Mouse (Mus musculus): ENCODE measurements around the gene Nckipsd.

Gene Nckipsd

DNA sequence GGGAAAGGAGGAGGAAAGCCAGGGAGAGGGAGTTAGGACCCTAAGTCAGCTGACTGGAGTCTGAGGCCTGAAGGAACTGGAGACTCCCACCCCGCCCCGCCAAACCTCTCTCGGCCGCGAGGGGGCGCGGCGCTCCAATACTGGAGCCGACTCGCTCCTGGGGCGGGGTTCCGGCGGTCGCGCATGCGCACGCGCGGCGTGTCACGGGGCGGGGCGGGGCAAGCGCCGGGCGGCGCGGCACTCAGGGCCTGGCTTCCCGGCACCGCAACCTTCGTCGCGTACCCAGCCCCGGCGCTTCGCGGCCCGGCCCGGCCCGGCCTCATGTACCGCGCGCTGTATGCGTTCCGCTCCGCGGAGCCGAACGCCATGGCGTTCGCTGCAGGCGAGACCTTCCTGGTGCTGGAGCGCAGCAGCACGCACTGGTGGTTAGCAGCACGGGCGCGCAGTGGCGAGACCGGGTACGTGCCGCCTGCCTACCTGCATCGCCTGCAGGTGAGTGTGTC, at the start of gene Nckipsd:
Gene Nckipsd (plus strand): TSS at position 206 of the 503 bp plus-strand sequence.
- in situ Hi-C loops (cut with MboI, MseI): loop anchor here in 1 of 2 experiments (5.0 kb wide), 1 partner anchor 1499 kb away; the partner anchor contains the start of gene Elp6

DNA sequence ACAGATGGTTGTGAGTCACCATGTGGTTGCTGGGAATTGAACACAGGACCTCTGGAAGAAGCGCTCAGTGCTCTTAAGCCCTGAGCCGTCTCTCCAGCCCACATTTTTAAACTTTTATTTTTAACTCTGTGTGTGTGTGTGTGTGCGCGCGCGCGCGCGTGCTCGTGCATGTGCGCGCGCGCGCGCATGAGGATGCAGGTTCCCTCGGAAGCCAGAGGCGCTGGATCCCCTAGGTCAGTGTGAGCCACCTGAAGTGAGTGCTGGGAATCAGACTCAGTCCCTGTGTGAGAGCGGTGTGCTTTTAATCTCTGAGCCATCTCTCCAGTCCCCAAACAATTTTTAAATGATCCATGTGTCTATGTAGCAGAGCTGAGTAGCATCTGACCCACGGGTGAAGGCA, 49.0 kb upstream of the Nckipsd start:
- in situ Hi-C loops (cut with MboI, MseI): loop anchor here (5.0 kb wide), 3 partner anchors 53 to 173 kb away; no protein-coding TSS in a partner anchor

DNA sequence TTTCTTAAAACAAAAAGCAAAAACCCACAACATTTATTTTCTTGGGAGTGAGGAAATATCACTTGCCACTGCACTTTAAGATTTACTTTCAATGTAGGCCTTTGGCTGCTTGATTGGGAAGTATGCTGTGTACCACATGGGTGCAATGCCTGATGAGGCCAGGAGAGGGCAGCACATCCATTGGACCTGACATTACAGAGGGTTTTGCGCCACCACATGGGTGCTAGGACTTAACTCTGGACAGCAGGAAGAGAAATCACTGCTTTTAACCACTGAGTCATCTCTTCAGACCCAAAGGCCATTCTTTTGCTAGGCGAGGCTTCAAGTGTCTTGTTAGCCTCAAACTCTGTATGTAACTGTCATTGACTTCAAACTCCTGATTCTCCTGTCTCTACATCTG, 48.4 kb upstream of the Nckipsd start:
- in situ Hi-C loops (cut with MboI, MseI): loop anchor here (5.0 kb wide), 3 partner anchors 52 to 172 kb away; no protein-coding TSS in a partner anchor

DNA sequence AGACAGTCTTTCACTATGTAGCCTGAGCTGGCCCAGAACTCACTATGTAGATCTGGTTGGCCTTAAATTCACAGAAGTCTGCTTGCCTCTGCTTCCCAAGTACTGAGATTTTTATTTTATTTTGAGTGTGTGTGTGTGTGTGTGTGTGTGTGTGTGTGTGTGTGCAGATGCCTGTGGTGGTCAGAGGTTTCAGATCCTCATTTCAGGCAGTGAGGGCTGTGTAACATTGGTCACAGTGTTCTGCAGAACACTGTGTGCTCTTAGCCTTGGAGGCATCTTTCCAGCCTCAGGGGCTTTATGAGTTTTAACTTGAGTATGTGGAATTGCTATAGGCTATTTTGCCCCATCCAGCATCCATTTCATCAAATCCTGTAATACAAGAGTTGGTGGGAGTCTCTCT, 46.6 kb upstream of the Nckipsd start:
- in situ Hi-C loops (cut with MboI, MseI): no loop called here

DNA sequence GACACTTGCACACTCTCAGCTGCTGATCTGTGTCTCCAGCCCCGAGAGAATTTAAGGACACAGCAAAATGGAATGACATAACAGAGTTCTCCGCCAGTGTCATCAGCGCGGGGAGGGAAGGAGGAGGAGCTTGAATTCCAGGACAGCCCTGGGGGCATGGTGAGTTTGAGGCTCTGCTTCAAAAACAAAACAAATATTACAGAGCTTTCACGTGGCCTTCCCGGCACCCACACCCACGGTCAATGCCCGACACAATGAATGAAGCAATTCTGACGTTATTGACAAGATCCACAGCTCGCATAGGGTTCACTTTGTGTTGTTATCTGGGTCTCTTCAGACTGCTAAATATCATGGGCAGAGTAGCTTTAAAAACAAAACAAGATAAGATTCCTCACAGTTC, 43.2 kb upstream of the Nckipsd start:
- in situ Hi-C loops (cut with MboI, MseI): no loop called here

DNA sequence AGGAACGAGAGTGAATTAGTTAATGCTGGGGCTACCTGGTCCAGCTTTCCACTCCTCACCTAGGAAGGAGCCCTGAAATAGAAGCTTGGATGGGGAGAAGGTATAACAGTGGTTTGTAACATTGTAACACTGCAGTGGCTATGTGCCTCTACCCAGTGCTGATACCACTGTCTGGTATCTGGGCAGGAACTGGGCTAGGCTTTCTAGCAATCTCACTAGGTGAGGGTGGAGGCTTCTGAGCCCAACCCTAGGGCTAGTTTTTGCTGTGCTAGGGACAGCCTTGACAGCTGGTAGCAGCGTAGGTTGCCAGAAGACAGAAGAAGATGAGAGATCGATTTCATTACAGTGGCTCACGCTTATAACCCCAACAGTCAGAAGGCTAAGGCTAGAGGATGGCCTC, 31.6 kb upstream of the Nckipsd start:
- in situ Hi-C loops (cut with MboI, MseI): no loop called here

DNA sequence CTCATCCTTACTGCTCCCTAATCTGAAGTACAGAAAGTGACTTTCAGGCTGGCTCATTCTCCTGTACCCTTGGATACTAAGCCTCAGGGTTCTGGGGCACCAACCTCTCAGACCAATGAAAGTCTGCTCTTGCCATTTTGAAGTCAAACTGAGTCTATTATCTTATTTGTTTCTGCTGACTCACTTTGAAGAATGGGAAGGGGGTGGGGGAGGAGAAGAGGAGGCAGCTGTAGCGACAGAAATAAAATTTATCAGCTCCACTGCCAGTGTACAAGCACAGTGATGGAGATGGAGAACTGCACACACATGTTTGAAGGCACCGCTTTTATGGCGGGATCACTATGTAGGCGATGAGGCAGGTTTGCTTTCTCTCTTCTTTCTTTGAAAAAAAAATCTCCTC, 30.9 kb upstream of the Nckipsd start:
- in situ Hi-C loops (cut with MboI, MseI): no loop called here

DNA sequence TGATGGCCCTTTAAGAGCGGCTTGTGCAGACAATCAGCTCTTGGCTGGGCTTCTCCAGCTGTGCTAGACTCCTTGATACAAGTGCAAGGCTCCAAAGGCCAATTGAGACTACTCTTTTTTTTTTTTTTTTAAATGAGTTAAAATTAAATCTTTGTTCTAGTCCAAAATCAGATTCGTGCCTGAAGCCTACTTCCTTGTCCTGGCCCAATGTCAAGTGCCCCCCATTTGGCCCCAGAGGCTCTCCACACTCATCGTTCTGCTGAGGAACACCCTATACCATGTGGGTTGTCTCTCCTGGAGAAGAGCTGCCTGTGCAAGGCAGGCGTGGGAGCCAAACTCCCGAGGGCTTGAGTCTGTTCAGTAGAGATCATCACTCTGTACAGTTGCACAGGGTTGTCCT, 27.2 kb upstream of the Nckipsd start:
- in situ Hi-C loops (cut with MboI, MseI): loop anchor here in 1 of 2 experiments (10.0 kb wide), 1 partner anchor 1896 kb away; the partner anchor contains the start of gene Rbm15b

DNA sequence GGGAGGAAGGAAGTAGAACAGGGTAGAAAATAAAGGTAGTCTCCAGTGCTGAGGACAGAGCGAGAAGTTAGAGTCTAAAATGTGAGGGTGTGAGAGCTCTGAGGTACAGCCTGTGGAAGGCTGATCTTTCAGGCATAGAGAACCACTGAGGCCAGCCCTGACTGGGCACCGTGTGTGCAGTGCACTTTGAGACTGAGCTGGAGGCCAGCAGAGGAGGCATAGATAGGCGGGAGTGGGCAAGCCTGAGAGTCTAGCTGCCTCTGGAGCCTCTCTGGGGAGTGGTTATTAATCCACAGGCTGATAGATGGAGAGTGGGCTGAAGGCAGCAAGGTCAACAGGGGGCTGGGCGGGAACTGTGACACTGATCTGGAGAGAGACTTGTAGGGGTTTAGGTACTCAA, 26.3 kb upstream of the Nckipsd start:
- in situ Hi-C loops (cut with MboI, MseI): loop anchor here in 1 of 2 experiments (10.0 kb wide), 1 partner anchor 1897 kb away; the partner anchor contains the start of gene Rbm15b

DNA sequence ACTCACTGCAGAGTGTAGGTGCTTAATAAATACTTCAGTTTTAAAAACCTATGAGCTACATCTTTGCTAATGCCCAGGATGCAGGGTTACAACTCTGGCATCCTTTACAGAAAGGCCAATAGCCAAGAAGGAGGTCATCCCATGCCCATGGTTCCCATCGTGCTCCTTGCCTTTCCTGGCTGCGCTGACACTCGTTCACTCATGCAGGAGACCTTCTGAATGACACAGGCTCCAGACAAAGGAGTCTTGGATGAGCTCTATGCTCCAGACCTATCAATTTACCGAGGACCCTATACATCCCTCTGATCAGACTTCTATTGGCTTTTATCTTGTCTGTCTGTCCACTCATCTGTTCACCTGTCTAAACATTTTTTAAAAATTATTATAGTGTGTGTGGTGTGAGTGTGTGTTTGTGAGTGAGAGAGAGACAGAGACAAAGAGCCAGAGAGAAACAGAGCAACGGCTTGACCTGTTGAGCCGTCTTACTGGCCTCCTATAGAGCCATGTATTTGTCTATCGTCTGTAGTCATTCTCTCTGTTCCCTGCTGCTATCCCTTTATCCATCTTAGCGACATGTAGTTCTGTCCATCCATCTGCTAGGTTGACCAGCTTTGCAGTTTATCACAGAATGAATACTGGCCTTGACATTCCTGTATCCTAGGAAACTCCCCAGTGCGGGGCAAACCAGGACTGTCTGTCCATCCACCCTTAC, 25.2 kb upstream of the Nckipsd start:
- in situ Hi-C loops (cut with MboI, MseI): loop anchor here in 1 of 2 experiments (10.0 kb wide), 1 partner anchor 1898 kb away; the partner anchor contains the start of gene Rbm15b

DNA sequence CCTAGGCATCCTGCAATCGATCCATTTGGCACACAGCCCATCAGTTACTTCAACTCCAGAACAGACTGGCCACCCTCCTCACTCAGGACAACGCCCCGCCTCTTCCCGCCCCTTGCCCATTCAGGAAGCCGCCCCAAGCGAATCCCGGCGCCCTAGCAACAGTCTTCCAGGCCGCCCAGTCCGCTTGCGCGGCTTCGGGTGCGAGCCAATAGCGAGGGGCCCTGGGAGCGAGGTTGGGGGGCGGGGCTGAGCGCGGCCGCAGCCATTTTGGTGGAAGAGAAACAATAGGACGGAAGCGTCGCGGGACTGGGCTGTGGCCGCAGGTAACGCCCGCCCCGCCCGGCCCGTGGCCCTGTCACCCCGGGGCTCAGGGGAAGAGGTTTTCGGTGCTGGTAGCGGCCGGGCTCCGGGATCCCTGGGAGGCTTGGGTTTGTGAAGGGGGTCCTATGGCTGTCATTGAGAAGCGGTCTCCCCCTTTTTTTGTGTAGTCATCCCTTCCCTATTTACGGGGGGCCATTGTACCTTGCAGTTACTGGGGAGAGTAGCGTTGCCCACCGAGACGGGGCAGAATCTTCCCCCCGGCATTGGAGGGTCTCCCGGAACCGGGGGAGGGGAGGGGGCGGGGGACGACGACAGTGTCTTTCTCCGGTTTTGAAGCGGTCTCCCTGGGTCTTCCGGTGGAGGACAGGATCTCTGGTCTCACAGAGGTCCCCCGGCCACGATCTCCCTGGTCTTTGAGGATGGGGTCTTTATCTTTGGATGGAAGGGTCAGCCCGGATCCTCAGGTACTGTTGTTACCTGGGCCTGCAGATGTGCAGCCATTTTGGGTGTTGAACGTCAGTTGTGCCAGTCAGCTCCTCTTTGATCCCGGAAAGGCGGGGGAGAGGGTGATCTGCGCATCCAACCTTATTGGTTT, 24.4 kb upstream of the Nckipsd start, which contains the start of gene Ip6k2:
Gene Ip6k2 (plus strand): TSS at position 249 of the 916 bp plus-strand sequence.
- in situ Hi-C loops (cut with MboI, MseI): loop anchor here in 1 of 2 experiments (10.0 kb wide), 1 partner anchor 1899 kb away; the partner anchor contains the start of gene Rbm15b

DNA sequence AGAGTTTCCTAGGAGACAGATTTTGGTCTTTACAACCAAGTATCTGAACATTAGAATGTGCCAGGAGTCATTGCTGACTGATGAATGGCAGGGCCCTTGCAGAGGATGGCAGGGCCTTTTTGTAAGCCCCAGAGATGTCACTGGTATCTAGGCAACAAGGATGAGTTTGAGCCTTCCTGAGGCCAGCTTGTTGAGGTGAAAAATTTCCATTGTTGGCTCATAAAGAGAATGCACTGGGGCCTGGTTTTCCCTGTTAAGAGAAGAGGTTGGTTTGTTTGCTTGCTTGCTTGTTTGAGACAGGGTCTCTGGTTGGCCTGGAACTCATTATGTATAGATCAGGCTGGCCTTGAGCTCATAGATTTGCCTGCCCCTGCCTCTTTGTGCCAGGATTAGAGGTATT, 22.8 kb upstream of the Nckipsd start:
- in situ Hi-C loops (cut with MboI, MseI): loop anchor here in 1 of 2 experiments (10.0 kb wide), 1 partner anchor 1901 kb away; the partner anchor contains the start of gene Rbm15b

DNA sequence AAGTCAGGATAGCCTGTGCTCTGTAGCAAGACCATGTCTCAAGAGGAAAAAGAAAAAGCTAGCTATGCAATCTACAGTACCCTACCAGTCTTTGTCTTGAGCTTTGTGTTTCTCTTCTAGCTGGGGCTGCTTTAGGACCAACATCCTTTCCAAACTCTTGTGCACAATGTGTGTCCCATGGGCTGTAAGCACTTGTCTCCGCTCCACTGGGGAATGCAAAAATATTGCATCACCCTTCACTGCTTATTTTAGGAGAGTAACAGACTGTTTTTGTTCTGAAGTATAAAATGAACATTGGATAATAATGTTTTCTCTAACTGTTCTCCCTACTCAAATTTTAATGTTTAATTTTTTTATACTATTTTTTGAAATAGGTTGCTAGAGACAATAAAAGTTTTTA, 21.7 kb upstream of the Nckipsd start:
- in situ Hi-C loops (cut with MboI, MseI): loop anchor here in 1 of 2 experiments (10.0 kb wide), 1 partner anchor 1902 kb away; the partner anchor contains the start of gene Rbm15b

DNA sequence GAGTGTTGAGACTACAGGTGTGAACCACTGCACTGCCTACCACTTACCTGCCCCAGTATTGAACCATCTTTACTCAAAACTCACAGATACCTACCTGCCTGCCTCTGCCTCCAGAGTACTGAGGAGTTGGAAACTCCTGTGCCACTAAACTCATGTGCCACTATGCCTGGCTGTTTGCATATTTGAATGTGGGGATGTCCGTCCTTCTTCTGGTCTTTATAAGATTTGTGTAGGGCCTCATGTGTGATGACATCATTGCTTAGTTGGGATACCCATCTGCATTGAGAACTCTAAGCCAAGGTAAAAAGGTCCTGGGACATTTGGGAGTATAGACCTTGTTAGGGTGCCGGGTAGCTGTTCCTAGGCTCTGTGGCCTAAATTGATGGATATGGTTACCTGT, 21.1 kb upstream of the Nckipsd start:
- in situ Hi-C loops (cut with MboI, MseI): loop anchor here in 1 of 2 experiments (10.0 kb wide), 1 partner anchor 1902 kb away; the partner anchor contains the start of gene Rbm15b

DNA sequence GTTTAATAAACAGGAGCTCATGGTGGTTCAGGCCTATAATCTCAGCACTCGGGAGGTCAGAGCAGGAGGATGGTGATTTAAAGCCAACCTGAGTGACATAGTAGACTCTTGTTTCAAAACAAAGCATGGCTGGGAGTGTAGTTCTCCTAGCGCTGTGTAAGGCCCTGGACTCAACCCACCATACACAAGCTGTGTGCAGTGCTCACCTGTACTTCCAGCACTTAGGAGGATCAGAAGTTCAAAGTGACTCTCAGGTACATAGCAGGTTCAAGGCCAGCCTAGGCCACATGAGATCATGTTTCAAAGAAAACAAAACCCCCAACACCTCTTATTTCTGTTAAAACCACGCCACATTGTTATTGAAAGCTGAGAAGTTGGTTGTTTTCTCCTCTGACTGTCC, 19.5 kb upstream of the Nckipsd start:
- in situ Hi-C loops (cut with MboI, MseI): loop anchor here in 1 of 2 experiments (10.0 kb wide), 1 partner anchor 1904 kb away; the partner anchor contains the start of gene Rbm15b

DNA sequence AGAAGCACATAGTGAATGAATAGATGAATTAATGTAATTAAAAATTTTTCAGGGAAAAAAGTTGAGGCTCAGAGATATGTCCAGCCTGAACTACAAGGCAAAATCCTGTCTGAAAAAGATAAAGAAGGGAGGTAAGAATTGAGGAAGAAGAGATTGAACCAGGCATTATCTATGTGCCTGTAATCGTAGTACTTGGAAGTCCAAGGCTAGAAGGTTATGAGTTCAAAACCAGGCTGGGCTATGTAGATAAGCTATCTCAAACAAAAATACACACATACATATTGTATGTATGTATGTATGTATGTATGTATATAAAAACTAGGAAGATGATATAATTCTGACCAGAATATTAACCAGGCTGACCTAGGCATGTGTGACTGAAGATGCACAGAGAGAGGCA, 15.9 kb upstream of the Nckipsd start:
- in situ Hi-C loops (cut with MboI, MseI): no loop called here

DNA sequence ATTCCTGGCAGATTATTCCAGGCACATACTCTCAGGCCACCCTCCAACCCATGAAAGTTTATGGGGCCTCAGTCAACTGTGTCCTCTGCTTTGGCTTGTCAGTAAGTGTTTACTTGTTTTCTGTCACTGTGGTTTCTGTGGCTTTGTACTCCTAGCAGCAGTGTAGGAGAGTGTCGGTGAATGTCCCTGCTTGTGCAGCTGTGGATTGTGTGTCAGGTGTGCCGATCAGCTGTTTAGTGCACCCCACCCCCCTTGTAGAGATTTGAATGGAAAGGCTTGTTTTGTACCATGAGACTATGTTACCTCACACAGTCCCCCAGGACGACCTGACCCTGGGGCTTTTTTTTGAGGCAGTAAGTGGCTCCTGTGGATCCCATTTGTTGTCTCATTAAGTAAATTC, 15.4 kb upstream of the Nckipsd start:
- in situ Hi-C loops (cut with MboI, MseI): no loop called here

DNA sequence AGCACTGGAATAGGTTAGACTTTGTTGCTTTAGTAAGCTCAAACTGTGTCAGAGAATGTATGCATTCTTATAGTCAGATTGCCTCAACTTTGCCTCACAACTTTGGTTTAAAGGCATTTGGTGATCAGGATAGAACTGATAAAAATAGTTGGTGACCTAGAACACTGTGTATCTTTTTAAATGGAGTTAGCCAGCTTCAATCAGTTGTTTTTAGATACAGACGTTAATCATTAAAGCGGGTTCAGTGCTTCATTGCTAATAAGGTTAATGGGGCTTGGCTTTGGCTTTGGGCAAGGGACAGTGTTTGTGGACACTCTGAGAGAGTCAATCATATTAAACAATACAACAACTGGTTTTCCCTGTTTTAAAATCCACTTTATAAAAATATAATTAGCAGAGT, 12.9 kb upstream of the Nckipsd start:
- in situ Hi-C loops (cut with MboI, MseI): no loop called here

DNA sequence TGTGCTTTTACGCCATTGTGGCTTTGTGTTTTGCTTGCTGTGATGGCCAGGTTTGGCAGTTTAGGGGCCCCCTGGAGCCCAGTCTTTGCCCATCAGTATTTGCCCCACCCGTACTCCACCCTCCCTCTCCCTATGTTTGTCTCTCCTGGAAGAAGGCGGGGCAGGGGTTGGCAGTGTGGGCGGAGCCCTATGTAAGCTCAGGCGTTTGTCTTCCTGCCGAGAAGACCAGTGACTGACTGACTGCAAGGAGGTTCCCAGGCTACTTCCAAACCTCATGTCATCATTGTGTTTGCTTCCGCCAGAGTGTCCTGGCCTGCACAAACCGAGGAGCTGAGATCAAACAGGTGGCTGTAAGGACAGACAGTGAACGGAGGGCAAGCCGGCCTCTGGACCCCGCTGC, 12.4 kb upstream of the Nckipsd start:
- in situ Hi-C loops (cut with MboI, MseI): no loop called here

DNA sequence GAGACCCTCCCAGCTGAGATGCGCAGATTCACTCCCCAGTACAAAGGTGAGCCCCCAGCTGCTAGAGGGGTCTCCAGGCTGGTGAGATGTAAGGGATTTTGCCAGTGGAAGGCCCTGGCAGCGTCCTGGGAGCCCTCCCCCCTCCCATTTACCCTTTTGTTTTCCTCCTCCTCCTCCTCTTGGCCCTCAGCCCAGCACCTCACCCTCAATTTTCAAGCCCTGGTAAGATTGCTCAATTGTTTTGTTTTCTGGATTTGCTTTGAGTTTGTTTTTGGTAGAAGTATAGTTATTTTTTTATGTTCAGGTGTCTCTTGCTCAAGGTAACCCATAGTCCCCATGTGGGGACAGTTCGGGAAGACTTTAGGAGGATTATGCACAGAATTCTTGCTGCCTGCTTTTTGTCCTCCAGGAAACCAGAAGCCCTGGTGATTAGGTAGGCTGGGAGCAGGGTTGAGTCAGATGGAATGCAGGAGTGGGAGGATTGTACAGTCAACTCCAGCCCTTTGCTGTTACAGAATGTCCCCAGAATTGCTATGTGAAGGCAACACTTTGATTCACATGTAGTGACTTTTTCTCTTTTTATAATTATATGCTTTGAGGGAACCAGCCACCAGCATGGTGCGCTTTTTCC, 11.7 kb upstream of the Nckipsd start:
- in situ Hi-C loops (cut with MboI, MseI): no loop called here

DNA sequence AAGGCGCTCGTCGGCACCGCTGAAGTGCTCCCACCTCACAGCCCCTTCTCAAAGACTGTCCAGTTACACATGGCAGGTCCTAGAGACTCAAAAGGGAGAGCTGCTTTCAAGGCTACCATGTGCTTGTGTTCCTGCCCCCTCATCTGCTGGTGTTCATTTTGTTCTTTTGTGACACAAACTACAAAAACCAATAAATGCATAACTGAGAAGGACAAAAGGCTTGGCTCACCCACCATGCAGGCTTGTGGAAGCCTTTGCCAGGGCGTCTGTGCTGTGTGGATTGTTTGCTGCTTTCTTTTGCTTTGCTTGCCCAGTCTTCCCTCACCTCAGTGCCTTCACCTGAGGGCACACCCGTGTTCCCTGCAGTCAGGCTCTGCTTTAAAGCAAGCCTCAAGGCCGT, 10.7 kb upstream of the Nckipsd start:
- in situ Hi-C loops (cut with MboI, MseI): no loop called here
